Mouse (Mus musculus): Measurements from ENCODE around the gene Opcml.

GRCm38 (mm10) chr9:27796535-27796934 lies 6.0 kb downstream of the Opcml start:
- TF ChIP-seq POLR2A (IDR thresholded peaks at IDR 0.05; ENCODE audit: insufficient read depth, low read depth, low read length) (no peak), CTCF (IDR thresholded peaks at IDR 0.05) (no peak), EP300 (IDR thresholded peaks at IDR 0.05; ENCODE audit: insufficient read depth, low read depth, low read length) (no peak)
